Mouse (Mus musculus): ENCODE data around the gene Hs6st2.

GRCm38 (mm10) chrX:51610743-51611142 lies 70.9 kb downstream of the Hs6st2 start:
- TF ChIP-seq CTCF (IDR thresholded peaks at IDR 0.05; ENCODE audit: control insufficient read depth, insufficient read depth, insufficient read length) = no peak
- TF ChIP-seq MAX (IDR thresholded peaks at IDR 0.05) = no peak

Measured in C2C12 (cell line).